Mouse (Mus musculus) midbrain, embryonic 11.5 days (tissue): ENCODE data around the gene St3gal2. TPM values are rescaled to one million over a fixed set of nuclear protein-coding genes. Genes with fewer than 3 reads are reported as not detected.
"Not testable (repeated sequence)": the region's sequence is repeated elsewhere in the genome, so short reads cannot be mapped to it uniquely, and the experiment has no call there.

Experiments used
- ATAC-seq: fragments of 200-750 bp; cut with Nextera tagmentation; 2 replicates; pipeline ENCODE4 v1.8.0; 2017; ENCODE audit warnings: moderate TSS enrichment, moderate library complexity; ENCODE audit not compliant: low FRiP score
- DNase-seq: peaks from one replicate; pipeline ENCODE4 v3.0.0; 2015; ENCODE audit warnings: low spot score; ENCODE audit errors: missing footprints
- H3K27ac ChIP-seq: fragments of 300-500 bp; sonication (generic); 2 replicates; pipeline ENCODE4 v1.5.1; 2014; ENCODE audit warnings: low read depth, low read length
- H3K27me3 ChIP-seq: fragments of 300-500 bp; sonication (generic); 2 replicates; pipeline ENCODE4 v1.6.1; 2014; ENCODE audit warnings: mild to moderate bottlenecking, low read length, moderate library complexity, mixed read lengths; ENCODE audit not compliant: control insufficient read depth, insufficient read depth
- H3K36me3 ChIP-seq: fragments of 300-500 bp; sonication (generic); 2 replicates; pipeline ENCODE4 v1.6.1; 2014; ENCODE audit warnings: mild to moderate bottlenecking, low read length, moderate library complexity, mixed read lengths; ENCODE audit not compliant: control insufficient read depth, insufficient read depth
- H3K4me1 ChIP-seq: fragments of 300-500 bp; sonication (generic); 2 replicates; pipeline ENCODE4 v1.6.1; 2014; ENCODE audit warnings: low read length; ENCODE audit not compliant: control insufficient read depth, insufficient read depth
- H3K4me2 ChIP-seq: fragments of 300-500 bp; sonication (generic); 2 replicates; pipeline ENCODE4 v1.6.1; 2014; ENCODE audit warnings: mild to moderate bottlenecking, moderate library complexity
- H3K4me3 ChIP-seq: fragments of 300-500 bp; sonication (generic); 2 replicates; pipeline ENCODE4 v1.5.1; 2014; ENCODE audit warnings: low read depth, low read length
- H3K9ac ChIP-seq: fragments of 300-500 bp; sonication (generic); 2 replicates; pipeline ENCODE4 v1.6.1; 2014; ENCODE audit warnings: low read length
- H3K9me3 ChIP-seq: fragments of 300-500 bp; sonication (generic); 2 replicates; pipeline ENCODE4 v1.6.1; 2016; ENCODE audit warnings: low read length; ENCODE audit not compliant: control insufficient read depth
- WGBS: fragments of 180-500 bp; shearing (Covaris S2); extraction: QIAGEN DNeasy Blood & Tissue Kit; methylation state at CpG from one replicate; pipeline ENCODE4 v1.1.7; 2014; 5-methylcytosine and 5-hydroxymethylcytosine counted together
- polyA plus RNA-seq: library from polyadenylated mRNA; unstranded; fragments of >200 nt; fragmentation: Nextera tagmentation; extraction: Ambion mirVana; gene quantifications from 2 replicates; pipeline ENCODE4 v1.2.1, GENCODE M21; 2014

Gene St3gal2
- polyA plus RNA-seq, 1 experiment from 2014 or later: 11.3 TPM

DNA sequence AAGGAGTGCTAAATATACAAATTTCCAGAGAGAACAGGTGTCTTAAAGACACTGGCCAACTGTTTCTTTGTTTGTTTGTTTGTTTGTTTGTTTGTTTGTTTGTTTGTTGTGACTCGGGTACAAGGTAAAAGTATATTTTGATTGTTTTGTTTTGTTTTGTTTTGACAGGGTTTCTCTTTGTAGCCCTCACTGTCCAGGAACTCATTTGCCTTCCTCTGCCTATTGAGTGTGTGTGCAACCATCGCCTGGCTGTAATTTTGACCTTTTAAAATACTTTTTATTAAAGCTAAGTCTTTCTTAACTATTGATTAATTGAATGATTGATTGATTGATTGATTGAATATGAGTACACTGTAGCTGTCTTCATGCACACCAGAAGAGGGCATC, 17.1 kb upstream of the St3gal2 start:
- DNase-seq (no peak), ATAC-seq (peak; percentile 30; the same call in 1 of the 2 replicates)
- Histone ChIP-seq H3K9me3 (no peaks in the 10 kb centered on the region), H3K36me3 (no peaks in the 10 kb centered on the region), H3K9ac (no peak overlapping the region), H3K4me3 (peak overlapping the region; percentile 46; the same call in 1 of the 2 replicates), H3K27me3 (no peaks in the 10 kb centered on the region), H3K4me2 (peak overlapping the region; percentile 43; the same call in 1 of the 2 replicates), H3K27ac (no peak overlapping the region), H3K4me1 (no peaks in the 10 kb centered on the region; the same call in 1 of the 2 replicates)
- 66% methylated on average over 2 of the region's 2 CpGs for WGBS

DNA sequence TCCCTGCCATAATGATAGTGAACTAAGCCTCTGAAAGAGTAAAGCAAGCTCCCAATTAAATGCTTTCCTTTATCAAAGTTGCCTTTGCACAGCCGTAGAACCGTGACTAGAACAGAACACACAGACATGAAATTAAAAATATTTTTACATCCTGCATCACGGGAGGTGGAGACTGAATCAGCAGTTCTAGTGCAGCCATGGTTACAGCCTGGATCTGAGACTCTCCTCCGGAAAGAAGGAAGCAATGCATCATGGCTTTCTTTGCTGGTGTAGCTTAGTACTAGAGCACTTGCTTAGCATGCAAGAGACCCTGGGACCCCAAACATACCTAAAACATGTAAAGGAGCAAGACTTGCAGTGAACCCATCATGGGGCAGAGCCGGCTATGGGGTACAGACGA, 14.3 kb upstream of the St3gal2 start:
- H3K27me3 ChIP-seq: no peaks in the 10 kb centered on the region
- H3K4me2 ChIP-seq: no peak overlapping the region
- H3K4me3 ChIP-seq: no peak overlapping the region
- no peaks in the 10 kb centered on the region for H3K36me3 ChIP-seq
- 88% methylated on average over 6 of the region's 6 CpGs for WGBS
- H3K4me1 ChIP-seq: no peaks in the 10 kb centered on the region; the same call in 1 of the 2 replicates
- no peak overlapping the region for H3K9ac ChIP-seq
- DNase-seq: no peak
- no peak for ATAC-seq
- H3K9me3 ChIP-seq: no peaks in the 10 kb centered on the region
- H3K27ac ChIP-seq: no peak overlapping the region

DNA sequence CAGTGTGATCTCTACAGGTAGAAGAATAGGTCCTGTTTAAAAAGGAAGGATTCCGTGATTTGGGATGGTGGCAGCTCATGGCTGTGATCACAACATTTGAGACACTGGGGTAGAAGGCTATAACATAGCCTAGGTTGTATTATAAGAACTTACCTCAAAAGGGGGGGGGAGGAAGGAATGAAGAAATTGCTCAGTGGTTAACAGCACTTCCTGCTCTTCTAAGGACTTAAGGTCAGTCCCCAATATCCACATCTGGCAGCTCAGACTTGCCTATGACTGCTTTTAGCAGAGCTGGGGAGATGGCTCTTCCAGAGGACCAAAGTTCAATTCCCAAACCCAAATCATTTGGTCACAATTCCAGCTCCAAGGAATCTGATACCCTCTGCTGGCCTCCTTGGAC, 13.0 kb upstream of the St3gal2 start:
- H3K4me3 ChIP-seq: no peak overlapping the region

DNA sequence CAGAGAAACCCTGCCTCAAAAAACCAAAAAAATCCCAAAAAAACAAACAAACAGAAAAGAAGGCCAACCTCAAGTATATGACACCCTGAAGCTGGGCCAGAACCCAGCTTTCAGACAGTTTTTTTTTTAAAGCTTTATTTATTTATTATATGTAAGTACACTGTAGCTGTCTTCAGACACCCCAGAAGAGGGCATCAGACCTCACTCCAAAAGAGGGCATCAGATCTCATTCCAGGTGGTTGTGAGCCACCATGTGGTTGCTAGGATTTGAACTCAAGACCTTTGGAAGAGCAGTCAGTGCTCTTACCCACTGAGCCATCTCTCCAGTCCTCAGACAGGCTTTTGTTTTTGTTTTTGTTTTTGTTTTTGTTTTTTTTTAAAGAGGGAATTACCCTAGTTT, 9.9 kb upstream of the St3gal2 start:
- ATAC-seq: not testable (repeated sequence)

More for the DNA sequence above, 13.0 kb upstream of the St3gal2 start:
- Histone ChIP-seq H3K9me3 (no peaks in the 10 kb centered on the region), H3K27ac (no peak overlapping the region), H3K4me1 (no peaks in the 10 kb centered on the region; the same call in 1 of the 2 replicates), H3K36me3 (no peaks in the 10 kb centered on the region), H3K9ac (no peak overlapping the region), H3K4me2 (no peak overlapping the region), H3K27me3 (no peaks in the 10 kb centered on the region)
- ATAC-seq (no peak), DNase-seq (no peak)
- WGBS: 86% methylated on average over 1 of the region's 1 CpGs

DNA sequence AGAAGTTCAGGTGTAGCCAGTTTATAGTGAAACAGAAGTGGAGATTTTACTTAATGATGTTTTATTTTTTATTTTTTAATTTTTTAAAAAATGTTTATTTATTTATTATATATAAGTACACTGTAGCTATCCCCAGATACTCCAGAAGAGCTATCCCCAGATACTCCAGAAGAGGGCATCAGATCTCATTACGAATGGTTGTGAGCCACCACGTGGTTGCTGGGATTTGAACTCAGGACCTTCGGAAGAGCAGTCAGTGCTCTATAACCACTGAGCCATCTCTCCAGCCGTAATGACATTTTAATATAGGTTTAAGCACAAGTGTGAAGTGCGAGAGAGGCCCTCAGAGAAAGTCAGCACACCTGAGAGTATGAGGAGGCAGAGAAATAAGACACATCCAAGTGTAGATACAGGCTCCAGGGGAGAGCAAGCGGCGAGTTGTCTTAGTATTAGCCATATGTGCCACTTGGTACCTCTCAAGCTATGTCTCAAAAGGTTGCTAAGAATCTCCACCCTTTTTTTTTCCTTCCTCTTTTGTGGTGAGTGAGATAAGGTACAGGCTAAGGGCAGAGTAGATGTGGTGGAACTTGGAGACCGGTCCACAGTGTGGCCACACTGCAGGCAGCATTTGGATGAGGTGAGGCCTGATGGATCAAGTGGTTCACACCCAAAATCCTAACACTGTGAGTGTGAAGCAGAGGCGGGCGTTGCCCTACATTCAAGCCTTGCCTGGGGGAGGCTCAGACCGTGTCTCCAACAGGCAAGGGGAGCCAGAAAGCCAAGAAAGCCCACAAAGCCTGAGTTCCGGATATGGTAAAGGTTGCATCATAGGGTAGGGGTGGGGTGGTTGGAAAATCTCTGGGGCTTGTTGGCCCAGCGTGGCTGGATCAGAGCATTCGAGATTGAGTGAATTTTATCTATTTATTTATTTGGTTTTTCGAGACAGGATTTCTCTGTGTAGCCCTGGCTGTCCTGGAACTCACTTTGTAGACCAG, 7.8 kb upstream of the St3gal2 start:
- H3K4me3 ChIP-seq: no peak overlapping the region
- ATAC-seq (no peak), DNase-seq (no peak)
- no peaks in the 10 kb centered on the region for H3K36me3 ChIP-seq
- H3K9ac ChIP-seq: no peak overlapping the region
- H3K9me3 ChIP-seq: no peaks in the 10 kb centered on the region
- no peak overlapping the region for H3K27ac ChIP-seq
- no peaks in the 10 kb centered on the region for H3K27me3 ChIP-seq
- WGBS: 87% methylated on average over 15 of the region's 15 CpGs
- no peaks in the 10 kb centered on the region for H3K4me1 ChIP-seq
- H3K4me2 ChIP-seq: no peak overlapping the region

More for the DNA sequence above, 9.9 kb upstream of the St3gal2 start:
- H3K27ac ChIP-seq, H3K9me3 ChIP-seq, H3K4me1 ChIP-seq, DNase-seq, H3K4me3 ChIP-seq, H3K9ac ChIP-seq, H3K4me2 ChIP-seq, H3K27me3 ChIP-seq, H3K36me3 ChIP-seq: not testable (repeated sequence)

DNA sequence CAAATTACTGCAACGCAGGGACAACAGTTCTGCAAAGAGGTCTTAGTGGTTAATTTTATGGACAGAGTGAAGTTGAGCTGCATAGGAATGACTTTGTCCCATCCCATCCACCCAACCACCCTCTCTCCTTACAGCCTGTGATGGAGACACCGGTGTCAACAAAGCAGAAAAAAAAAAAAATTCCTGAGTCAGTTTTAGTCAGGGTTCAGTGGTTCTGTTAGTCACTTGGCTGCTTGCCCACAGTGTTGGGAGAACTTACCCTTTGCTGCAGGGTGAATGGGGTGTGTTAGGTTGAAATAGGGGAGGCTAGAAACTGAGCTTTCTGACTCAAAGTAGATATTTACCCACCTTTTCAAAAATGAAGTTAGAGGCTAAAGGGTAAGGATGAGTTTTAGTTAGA, 2.3 kb upstream of the St3gal2 start:
- Histone ChIP-seq H3K4me2 (no peak overlapping the region), H3K4me1 (peaks cover 19% of the 10 kb centered on the region), H3K27me3 (no peaks in the 10 kb centered on the region), H3K4me3 (no peak overlapping the region), H3K9ac (no peak overlapping the region), H3K9me3 (no peaks in the 10 kb centered on the region), H3K27ac (no peak overlapping the region), H3K36me3 (no peaks in the 10 kb centered on the region)
- 74% methylated on average over 2 of the region's 2 CpGs for WGBS
- DNase-seq (no peak), ATAC-seq (no peak)

DNA sequence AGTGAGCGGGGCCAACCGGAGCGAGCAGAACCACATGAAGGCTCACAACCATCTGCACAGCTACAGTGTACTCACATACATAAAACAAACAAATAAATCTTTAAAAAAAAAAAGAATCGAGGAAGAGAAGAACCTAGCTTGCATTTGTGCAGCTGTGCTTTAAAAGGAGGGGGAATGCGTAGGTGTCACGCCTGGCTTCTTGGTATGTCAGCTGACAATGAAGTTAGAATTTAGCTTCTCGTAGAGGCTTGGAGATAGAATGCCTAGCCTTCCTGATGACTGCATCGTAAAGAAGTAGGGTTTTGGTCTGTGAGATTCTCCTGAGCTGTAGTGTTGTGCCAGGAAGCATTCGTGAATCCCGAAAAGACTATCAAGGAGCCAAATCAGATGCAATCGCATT, 1.7 kb upstream of the St3gal2 start:
- H3K36me3 ChIP-seq: no peaks in the 10 kb centered on the region
- no peak overlapping the region for H3K4me3 ChIP-seq
- 86% methylated on average over 11 of the region's 11 CpGs for WGBS
- no peaks in the 10 kb centered on the region for H3K9me3 ChIP-seq
- no peak overlapping the region for H3K9ac ChIP-seq
- peaks cover 19% of the 10 kb centered on the region for H3K4me1 ChIP-seq
- ATAC-seq (no peak), DNase-seq (no peak)
- no peak overlapping the region for H3K4me2 ChIP-seq
- no peaks in the 10 kb centered on the region for H3K27me3 ChIP-seq
- no peak overlapping the region for H3K27ac ChIP-seq

DNA sequence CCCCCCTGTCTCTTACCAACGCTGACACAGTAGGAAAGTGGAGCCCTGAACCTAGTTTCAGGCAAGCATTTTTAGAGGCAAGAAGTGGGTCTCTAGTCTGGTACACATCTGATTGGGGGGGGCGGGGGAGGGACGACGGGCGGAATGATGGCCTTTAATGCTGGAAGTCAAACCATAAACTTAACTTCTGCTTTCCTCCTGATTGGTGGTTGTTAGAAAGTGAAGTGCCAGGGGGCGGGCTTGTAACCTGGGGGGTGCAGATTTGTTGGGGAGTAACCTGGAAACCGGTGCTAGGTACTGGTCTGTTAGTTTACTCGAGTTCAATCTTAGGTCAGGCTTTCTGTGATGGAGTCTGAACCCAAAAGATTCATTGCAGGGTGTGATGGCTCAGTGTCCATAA, 1.3 kb upstream of the St3gal2 start:
- no peaks in the 10 kb centered on the region for H3K9me3 ChIP-seq
- ATAC-seq: no peak
- no peak for DNase-seq
- WGBS: 75% methylated on average over 8 of the region's 8 CpGs
- H3K4me1 ChIP-seq: peaks cover 19% of the 10 kb centered on the region
- H3K27me3 ChIP-seq: no peaks in the 10 kb centered on the region
- H3K27ac ChIP-seq: no peak overlapping the region
- H3K36me3 ChIP-seq: no peaks in the 10 kb centered on the region
- H3K9ac ChIP-seq: no peak overlapping the region
- H3K4me2 ChIP-seq: no peak overlapping the region
- H3K4me3 ChIP-seq: no peak overlapping the region

DNA sequence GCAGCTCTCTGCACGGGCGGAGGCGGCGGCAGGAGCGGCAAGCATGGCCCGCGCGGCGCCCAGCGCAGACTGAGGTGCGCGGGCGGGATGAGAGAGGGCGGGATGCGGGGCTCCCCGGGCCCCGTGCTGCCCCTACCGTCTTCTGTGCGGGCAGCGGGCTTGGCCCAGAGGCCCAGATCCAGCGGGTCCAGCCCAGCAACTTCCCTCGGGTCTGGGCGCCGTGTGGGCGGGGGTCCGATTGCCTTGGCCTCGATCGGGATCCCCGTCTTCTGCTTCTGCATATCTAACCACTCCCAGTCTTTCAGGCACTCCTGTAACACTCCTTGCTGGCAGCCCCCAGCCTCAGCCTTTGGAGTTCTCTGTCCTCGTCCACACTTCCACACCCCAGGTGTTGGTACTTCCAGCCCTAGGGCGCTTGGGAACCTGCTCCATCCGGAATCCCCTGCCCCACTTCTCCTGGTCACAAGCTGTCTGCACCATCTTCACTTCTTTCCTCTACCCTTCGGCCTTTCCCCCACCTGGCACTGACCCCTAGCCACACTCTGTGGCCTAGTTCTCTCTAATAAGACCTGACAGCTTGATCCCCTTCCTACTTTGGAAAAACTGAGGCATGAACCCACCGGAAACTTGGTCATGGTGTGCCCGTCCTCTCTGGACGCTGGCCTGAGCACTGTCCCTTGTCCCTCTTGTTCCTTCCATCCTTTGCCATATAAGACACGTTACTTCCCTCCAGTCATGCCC, 480 bp downstream of the St3gal2 start:
- ATAC-seq: peak; percentile 77
- peak; percentile 91 for DNase-seq
- H3K27me3 ChIP-seq: no peaks in the 10 kb centered on the region
- H3K4me1 ChIP-seq: peaks cover 19% of the 10 kb centered on the region
- H3K4me2 ChIP-seq: peak overlapping the region; percentile 88
- H3K36me3 ChIP-seq: no peaks in the 10 kb centered on the region
- WGBS: 2% methylated on average over 30 of the region's 37 CpGs
- peak overlapping the region; percentile 89 for H3K4me3 ChIP-seq
- H3K9me3 ChIP-seq: no peaks in the 10 kb centered on the region
- H3K9ac ChIP-seq: peak overlapping the region; percentile 93
- H3K27ac ChIP-seq: peak overlapping the region; percentile 25; the same call in 1 of the 2 replicates
